In the genomic region with DNA sequence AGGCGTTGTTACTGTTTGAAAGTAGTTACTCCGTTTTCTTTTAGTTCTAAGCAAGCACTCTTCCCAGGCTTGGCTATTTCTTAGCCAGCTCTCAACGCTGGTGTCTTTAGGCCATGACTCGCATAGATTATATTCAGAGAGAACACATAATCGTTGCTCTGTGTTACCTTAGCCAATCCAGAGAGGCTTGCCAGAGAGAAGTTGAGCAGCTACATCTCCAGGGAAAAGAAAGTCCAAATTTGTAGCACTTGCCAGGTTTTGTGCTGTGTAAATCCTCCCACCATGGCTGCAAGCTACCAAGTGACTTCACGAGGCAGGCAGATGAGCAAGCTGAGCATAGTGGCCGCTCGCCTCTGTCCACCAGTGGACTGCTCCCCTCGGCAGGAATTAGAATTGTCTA, we compare ENCODE assay signal across 27 mouse cellular contexts.
DNase-seq lines count a peak whose midpoint lies in the region; ATAC-seq lines count a peak whose summit lies in the region.
"Had no signal": no experiment of that assay in that cellular context is flagged by ENCODE, and none has a peak within 500 bp of the region (broad histone marks: within the 10 kb centered on the region; RNA-seq: fewer than 3 reads in every experiment).

No protein-coding gene starts in this region.

- DNase-seq in adrenal gland, postnatal 10 days, result peak; percentile 17
- no peak for DNase-seq in adrenal gland, postnatal 25 days
- DNase-seq in heart, adult 11 months, result peak; percentile 90
- DNase-seq in NIH3T3 (ENCODE audit: low read depth), result peak; percentile 81
- DNase-seq in gastrocnemius, postnatal 14 days, result peak; percentile 10
- no peak for DNase-seq in kidney, adult 8-10 months
- no peak for DNase-seq in thymus, adult 18-20 months
- DNase-seq: cerebellum, adult 2 months; cerebellum, postnatal 14 days; kidney, adult 11 months; kidney, postnatal 4 days; retina, postnatal 1 day; right cerebral cortex, postnatal 14 days; spleen, adult 18-20 months; thymus, adult 2 months; thymus, postnatal 4 days had no signal

- no peak overlapping the region for H3K4me2 ChIP-seq in heart, embryonic 11.5 days
- H3K4me2 ChIP-seq: hindbrain, embryonic 13.5 days; limb, embryonic 13.5 days; liver, embryonic 11.5 days; lung, embryonic 15.5 days; midbrain, embryonic 15.5 days; neural tube, embryonic 15.5 days had no signal

- H3K9ac ChIP-seq in heart, embryonic 11.5 days (ENCODE audit: low read depth, low read length), result no peak overlapping the region
- H3K9ac ChIP-seq: hindbrain, embryonic 13.5 days; limb, embryonic 13.5 days; lung, embryonic 15.5 days; midbrain, embryonic 15.5 days; neural tube, embryonic 15.5 days had no signal

- no peaks in the 10 kb centered on the region for H3K9me3 ChIP-seq in heart, embryonic 11.5 days (replicated peaks; ENCODE audit: control insufficient read depth, low read length)
- H3K9me3 ChIP-seq: hindbrain, embryonic 13.5 days; limb, embryonic 13.5 days; lung, embryonic 15.5 days; midbrain, embryonic 10.5 days; midbrain, embryonic 15.5 days; neural tube, embryonic 15.5 days had no signal

- no peak for ATAC-seq in heart, embryonic 11.5 days (replicated peaks; ENCODE audit: insufficient number of reproducible peaks, low FRiP score, low TSS enrichment)
- ATAC-seq: forebrain, embryonic 14.5 days; midbrain, embryonic 15.5 days had no signal

- WGBS in heart, embryonic 11.5 days (ENCODE audit: insufficient replicate concordance), result 83% methylated on average over 9 of the region's 9 CpGs

- no peaks in the 10 kb centered on the region for H3K36me3 ChIP-seq in heart, embryonic 11.5 days (ENCODE audit: control insufficient read depth, insufficient read depth, low read length)
- H3K36me3 ChIP-seq: hindbrain, embryonic 13.5 days; limb, embryonic 13.5 days; lung, embryonic 15.5 days; midbrain, embryonic 10.5 days; midbrain, embryonic 15.5 days; neural tube, embryonic 15.5 days had no signal

- intact Hi-C loops in gastrocnemius, postnatal 14 days (cut with DNase I; ENCODE audit: low total_unique reads), result no loop called here

- H3K4me3 ChIP-seq in heart, embryonic 11.5 days (ENCODE audit: low read depth, low read length), result no peak overlapping the region
- H3K4me3 ChIP-seq: hindbrain, embryonic 13.5 days; limb, embryonic 13.5 days; lung, embryonic 15.5 days; midbrain, embryonic 10.5 days; midbrain, embryonic 15.5 days; neural tube, embryonic 15.5 days had no signal

- H3K27me3 ChIP-seq in heart, embryonic 11.5 days (ENCODE audit: control insufficient read depth, insufficient read depth, low read length), result no peaks in the 10 kb centered on the region
- H3K27me3 ChIP-seq: hindbrain, embryonic 13.5 days; limb, embryonic 13.5 days; lung, embryonic 15.5 days; midbrain, embryonic 15.5 days; neural tube, embryonic 15.5 days had no signal

- H3K27ac ChIP-seq in heart, embryonic 11.5 days (ENCODE audit: low read depth, low read length), result no peak overlapping the region
- H3K27ac ChIP-seq: hindbrain, embryonic 13.5 days; kidney, postnatal 0 days; limb, embryonic 13.5 days; lung, embryonic 15.5 days; midbrain, embryonic 10.5 days; midbrain, embryonic 15.5 days; neural tube, embryonic 15.5 days; stomach, postnatal 0 days had no signal

- H3K4me1 ChIP-seq in heart, embryonic 11.5 days (ENCODE audit: control insufficient read depth, insufficient read depth, low read length), result no peaks in the 10 kb centered on the region
- H3K4me1 ChIP-seq: hindbrain, embryonic 13.5 days; lung, embryonic 15.5 days; midbrain, embryonic 10.5 days; midbrain, embryonic 15.5 days; neural tube, embryonic 15.5 days had no signal

Comparison
In these comparisons a context has a peak if more than half of its experiments do, and no peak if none do; other contexts are left out.
1. DNase-seq: peak in adrenal gland, postnatal 10 days (single experiment), heart, adult 11 months (single experiment), NIH3T3 (single experiment) and gastrocnemius, postnatal 14 days (single experiment); none in adrenal gland, postnatal 25 days (single experiment), kidney, adult 8-10 months (0 of 2) and thymus, adult 18-20 months (0 of 2).